Mouse (Mus musculus) layer of hippocampus, adult 2 months (tissue): ENCODE results near the gene Srcin1. TPM values are rescaled to one million over a fixed set of nuclear protein-coding genes. Genes with fewer than 3 reads are reported as not detected.

Experiments
- DNase-seq, 2 experiments: peaks; one replicate each; pipeline ENCODE4 v3.0.0; 2022; ENCODE audit warnings: low spot score in 2 of 2
- H3K27ac ChIP-seq: fragments of 200-600 bp; 2 replicates; pipeline ENCODE4 v1.8.1; 2022
- H3K4me3 ChIP-seq: fragments of 200-600 bp; 2 replicates; pipeline ENCODE4 v1.8.1; 2022; ENCODE audit warnings: mild to moderate bottlenecking
- CTCF ChIP-seq: fragments of 200-600 bp; conservative IDR thresholded peaks from 2 replicates; pipeline ENCODE4 v1.8.1; 2022; ENCODE audit warnings: antibody characterized with exemption, mild to moderate bottlenecking, moderate library complexity
- total RNA-seq, 2 experiments: library from RNA; stranded (reverse); gene quantifications; 2 replicates each; pipeline ENCODE4 v1.2.3; 2021

Srcin1 gene
- total RNA-seq, 2 experiments from 2014 or later, result 226 to 232 TPM

DNA sequence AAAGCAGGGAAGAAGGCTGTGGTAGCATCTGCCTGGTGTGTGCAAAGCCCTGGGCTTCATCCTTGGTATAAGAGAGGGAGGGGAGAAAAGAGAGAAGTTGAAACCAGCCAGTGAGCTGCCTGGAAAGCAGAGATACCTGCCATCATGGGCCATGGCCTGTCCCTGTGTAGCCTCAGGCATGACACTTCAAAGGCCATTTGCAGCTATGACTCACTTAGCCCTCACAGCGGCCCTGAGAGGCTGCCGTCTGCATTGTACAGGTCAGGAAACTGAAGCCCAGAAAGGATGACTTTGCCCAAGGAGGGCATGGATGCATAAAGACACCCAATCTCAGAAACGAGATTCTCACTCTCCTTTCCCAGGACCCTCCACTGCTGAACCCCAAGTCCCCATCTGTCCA, 13.4 kb downstream of the Srcin1 start:
- TF ChIP-seq CTCF, result no peak
- Histone ChIP-seq H3K4me3 (no peak overlapping the region), H3K27ac (peak overlapping the region; percentile 96)
- DNase-seq, result no peak

DNA sequence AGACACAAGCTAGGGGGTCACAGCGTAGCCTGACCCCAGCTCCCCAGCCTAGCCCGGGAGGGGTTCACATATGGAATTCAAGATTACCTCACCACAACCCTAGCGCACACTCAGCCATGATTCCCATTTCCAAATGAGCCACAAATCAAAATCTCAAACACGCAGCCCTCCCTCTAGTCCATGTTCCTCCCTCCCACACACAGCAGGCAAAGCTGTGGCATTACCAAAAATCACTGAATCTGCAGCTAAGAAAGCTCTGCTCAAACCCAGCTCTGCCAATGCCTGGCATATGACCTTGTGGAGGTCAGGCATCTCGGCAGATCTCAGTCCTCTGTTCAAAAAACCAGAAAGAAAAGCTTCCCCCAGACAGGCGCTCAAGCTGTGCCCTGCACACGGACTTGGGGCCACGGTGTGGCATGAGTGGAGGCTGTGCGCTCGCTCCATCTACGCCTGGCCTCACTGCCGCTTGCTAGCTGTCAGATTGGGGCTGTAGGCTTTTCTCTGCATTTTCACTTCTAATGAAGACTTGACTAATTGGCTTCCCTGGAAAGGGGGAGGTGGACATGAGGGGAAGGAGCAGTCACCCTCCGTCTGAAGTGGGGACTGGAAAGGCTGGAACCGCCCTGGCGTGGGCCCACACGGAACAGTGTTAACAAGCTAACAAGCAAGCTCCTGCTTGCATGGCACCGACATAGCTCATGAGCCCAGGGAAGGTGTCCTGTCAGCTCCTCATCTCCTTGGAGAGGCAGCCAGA, 15.6 kb downstream of the Srcin1 start:
- peak in 1 of 2 experiments; percentile 51 for DNase-seq
- TF ChIP-seq CTCF, result no peak
- Histone ChIP-seq H3K4me3 (peak overlapping the region; percentile 29; the same call in 1 of the 2 replicates), H3K27ac (peak overlapping the region; percentile 96)

DNA sequence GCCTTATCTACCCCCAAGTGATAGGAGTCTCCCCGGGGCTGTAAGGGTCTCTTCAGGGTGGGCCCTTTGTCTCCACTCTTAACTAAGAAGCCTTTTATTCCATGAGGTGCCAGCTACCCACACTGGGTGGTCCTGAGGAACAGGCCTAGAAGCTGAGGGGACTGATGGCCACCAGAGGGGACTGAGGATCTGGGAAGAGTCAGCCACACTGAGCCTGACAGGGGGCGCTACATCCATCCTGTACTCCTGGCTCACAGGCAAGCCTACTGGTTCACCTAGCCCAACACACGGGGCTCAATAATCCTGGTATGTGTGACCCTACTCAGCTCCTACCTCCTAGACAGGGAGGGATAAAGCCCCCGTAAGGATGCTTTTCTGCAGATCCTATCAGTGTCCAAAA, 16.4 kb downstream of the Srcin1 start:
- 0 out of 2 replicates have a peak overlapping the region, but pooled peaks have one; percentile 20 for H3K4me3 ChIP-seq
- peak; percentile 65 for TF ChIP-seq CTCF
- peak overlapping the region; percentile 96 for H3K27ac ChIP-seq
- DNase-seq, result no peak

DNA sequence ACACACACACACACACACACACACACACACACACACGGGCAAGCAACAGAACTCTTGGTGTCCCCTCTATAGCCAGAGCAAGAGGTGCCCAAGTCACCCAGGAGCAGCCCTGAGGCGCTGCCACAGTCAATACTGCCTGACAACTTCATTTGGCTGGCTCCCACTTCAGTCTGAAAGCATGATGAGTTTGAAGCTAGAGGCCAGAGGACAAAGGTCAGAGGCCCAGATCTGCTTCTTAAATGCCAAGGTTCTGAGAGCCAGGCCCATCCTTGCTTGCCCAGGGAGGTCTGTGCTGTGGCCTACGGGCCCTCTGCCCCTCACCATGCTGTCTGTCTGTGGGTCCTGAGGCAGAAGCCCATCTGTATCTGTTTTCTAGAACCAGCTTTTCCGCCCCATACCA, 18.1 kb downstream of the Srcin1 start:
- H3K27ac ChIP-seq, result peak overlapping the region; percentile 75
- no peak for TF ChIP-seq CTCF
- no peak for DNase-seq
- H3K4me3 ChIP-seq, result no peak overlapping the region

DNA sequence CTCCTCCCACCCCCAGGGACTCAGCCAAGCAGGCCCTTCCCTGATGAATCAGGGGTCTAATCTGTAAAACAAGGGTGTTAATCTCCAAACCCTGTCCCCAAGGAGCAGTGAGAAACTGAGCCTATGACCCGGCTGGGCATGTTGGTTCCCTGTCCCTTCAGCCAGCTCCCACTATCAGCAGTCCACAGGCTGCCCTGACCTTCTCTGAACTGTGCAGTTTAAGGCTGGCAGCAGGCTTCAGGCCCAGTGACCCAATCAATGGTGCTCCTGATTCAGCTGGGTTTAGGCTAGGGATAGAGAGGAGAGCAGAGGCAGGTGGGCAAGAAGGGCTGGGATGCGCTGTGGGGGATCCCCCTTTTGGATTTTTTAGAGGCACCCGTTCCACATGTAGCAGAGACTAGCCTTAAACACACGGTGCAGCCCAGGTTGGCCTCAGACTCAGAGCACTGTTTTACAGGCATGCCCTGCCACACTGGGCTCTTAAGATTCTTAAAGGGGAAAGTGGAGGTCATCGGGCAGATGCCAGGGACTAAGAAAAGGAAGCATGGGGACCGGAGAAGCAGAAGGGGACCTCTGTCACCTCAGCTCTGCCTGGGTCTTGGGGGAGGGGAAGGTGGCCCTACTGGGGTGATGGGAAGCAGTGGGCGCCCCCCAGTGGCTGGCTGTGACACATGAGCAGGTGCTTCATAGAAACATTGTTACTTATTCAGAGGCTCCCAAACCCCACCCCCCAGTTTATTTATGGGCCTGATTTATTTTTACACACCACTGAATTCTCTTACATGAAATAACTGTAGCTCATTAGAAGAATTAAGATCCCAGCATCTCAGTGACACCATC, 19.2 kb downstream of the Srcin1 start:
- peak overlapping the region; percentile 77; the same call in 1 of the 2 replicates for H3K27ac ChIP-seq

DNA sequence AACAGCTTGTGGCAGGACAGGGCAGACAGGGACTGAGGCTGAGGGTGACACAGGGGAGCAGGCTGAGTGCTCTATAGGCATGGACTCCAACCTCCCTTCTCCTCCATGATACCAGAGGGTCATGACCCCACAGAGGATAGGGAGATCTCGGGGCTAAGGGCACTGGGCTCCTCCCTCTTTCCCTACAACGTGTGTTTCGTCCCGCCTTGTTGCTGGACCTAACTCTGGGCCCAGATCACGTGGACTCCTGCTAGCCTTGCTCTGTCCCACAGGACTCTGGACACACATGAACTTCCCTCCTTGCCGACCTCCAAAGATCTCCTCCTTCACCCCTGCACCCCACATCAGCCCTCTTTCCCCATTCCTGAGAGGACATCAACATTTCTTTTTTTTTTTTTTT, 20.8 kb downstream of the Srcin1 start:
- DNase-seq, result no peak
- Histone ChIP-seq H3K4me3 (no peak overlapping the region), H3K27ac (no peak overlapping the region)
- no peak for TF ChIP-seq CTCF

More for the DNA sequence above, 19.2 kb downstream of the Srcin1 start:
- peak; percentile 93 for TF ChIP-seq CTCF
- peak; percentile 84 to 86 for DNase-seq
- H3K4me3 ChIP-seq, result no peak overlapping the region

DNA sequence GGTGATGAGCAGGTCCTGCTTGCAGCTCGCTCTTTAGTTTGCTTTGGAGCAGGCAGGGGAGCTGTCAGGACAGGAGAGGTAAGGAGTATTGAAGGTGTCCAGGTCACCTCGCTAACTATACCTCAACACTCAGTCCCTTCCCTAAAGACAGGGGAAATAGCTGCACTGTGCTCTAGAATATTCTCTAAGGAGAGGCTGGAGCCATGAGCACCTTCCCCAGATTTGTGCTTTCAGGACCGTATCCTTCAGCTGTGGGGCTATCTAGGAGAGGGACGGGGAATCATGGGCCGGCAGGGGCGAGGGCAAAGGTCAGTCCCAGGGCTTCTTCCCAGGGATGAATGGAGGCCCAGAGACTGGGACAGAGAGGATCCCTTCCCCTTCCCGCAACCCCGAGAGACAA, 23.8 kb downstream of the Srcin1 start:
- H3K4me3 ChIP-seq, result no peak overlapping the region
- no peak for TF ChIP-seq CTCF
- peak overlapping the region; percentile 39; the same call in 1 of the 2 replicates for H3K27ac ChIP-seq
- DNase-seq, result no peak

DNA sequence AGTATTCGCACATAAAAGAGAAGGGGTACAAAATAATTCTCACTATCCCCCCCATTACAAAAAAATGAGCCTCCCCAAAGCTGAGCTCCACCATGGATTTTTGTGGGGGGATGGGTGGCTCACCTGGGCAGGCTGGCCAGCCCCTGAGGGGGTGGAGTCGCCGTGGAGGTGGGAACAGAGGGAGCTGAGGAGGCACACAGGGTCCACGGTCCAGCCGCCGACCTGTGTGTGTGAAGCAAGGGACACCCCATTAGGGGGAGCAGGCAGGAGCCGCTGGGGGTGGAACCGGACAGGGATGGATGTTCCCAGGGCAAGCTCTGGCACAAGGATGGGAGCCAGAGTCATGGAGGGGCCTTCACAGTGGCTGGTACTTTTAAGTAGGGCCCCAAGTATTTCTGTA, 27.2 kb downstream of the Srcin1 start:
- Histone ChIP-seq H3K4me3 (no peak overlapping the region), H3K27ac (peak overlapping the region; percentile 93; the same call in 1 of the 2 replicates)
- DNase-seq, result no peak
- TF ChIP-seq CTCF, result no peak

DNA sequence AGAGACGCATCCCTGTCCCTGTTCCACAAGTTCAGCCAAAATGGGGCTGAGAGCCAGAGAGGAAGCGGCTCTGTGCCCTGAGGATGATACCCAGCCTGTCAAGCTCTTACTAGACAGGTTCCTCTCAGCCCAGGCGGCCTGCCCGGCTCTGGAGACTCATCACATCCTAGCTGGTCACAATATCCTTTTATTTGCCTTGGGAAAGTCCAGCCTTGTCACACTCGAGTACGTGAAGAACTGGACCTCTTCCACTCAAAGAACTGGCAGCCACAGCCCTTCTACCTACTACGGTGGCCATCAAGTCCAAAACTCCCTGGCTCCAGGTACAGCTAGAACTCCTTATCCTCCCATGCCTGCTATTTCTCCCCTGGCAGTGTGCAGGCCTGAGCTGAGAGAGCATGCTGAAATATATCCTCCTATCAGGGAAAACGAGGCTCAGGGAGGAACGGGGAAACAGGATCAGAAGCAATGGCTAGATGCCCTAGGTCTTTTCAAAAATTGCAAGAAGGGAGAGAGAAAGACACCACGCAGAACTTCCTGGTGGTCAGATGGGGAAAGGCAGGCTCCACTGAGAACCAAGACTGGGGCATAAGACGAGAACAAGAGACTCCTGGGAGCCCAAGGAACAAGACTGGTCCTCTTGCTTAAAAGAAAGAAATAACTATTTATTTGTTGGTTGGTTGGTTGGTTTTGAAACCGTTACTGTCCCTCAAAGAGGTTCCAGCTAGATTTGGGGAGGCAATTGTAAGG, 27.9 kb downstream of the Srcin1 start:
- no peak for DNase-seq
- peak; percentile 57 for TF ChIP-seq CTCF
- Histone ChIP-seq H3K4me3 (no peak overlapping the region), H3K27ac (peak overlapping the region; percentile 93)

DNA sequence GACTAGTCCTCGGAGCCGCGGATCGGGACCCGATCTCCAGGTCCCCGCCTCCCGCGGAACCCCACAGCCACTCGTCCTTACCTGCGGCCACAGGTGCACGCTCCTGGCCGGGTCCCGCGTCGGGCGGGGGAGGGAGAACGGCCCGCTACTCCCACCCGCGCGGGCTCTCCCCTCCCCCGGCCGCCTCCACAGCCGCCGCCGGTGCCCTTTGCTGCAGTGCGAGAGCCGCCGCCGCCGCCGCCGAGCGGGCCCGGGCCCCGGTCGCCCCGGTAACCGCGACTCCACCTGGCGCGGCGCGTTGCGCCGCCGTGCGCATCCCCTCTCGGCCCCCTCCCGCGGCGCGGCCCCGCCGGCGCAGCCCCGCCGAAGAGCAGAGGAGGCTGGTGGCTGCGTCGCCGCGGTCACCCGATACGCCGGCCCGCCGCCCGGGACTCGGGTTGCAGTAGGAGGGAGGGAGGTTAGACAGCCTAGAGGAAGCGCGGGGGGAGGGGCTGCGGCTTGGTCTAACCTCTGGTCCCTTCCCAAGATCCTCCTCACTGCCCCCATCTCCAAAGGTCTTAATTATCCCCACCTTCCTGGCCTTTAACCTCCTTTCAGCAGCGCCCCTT, 29.1 kb downstream of the Srcin1 start:
- peak in 1 of 2 experiments; percentile 52 for DNase-seq
- TF ChIP-seq CTCF, result no peak
- peak overlapping the region; percentile 67 for H3K4me3 ChIP-seq
- H3K27ac ChIP-seq, result peak overlapping the region; percentile 93

DNA sequence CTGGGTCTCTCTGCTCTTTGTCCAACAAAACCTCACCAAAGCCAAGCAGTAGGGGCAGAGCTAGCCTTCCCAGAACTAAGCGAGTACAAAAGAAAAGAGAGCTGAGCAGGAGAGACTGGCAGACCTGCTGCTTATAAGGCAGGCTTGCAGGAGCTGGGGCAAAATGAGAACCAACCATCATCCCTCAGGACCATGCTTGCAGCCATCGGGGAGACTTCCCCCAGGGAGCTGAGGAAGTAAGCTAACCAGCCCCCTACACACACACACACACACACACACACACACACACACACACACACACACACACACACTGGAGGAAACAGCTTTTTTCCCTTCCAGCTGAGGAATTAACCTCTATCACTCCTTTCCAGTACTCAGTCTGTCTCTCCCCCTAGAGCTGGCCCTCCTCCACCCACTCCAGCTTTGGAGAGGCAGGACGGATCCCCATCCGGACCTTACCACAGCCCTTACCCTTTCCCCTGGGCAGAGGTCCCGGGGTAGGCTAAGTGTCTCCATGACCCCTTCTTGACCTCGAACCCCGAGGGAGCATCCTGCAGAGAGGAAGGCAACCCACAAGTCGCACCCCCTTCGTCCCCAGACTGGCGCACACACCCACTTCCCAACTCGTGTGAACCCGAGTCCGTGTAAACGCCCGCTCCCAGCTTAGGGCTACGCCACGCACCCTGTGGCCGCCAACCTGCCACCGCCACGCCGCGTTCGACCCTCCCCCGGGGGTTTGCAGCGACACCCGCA, 30.0 kb downstream of the Srcin1 start:
- no peak for TF ChIP-seq CTCF

DNA sequence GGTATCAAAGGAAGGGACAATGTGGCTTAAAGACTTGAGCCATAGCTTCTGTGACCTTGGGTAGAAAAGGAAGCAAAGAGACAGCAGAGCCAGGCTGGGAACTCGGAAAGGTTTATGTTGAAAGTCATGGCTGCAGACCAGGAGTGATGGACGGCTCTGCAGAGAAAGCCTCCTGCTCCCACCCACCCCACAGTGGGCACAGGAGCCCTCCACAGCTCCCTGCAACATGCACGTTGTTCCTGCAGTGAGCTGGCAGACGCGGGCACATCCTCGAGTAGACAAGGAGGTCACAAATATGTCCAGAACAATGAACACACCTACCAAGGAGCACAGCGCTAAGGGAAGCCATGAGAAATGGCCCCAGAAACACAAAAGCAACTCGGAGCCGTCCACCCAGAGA, 32.1 kb downstream of the Srcin1 start:
- no peak for TF ChIP-seq CTCF
- DNase-seq, result no peak
- Histone ChIP-seq H3K27ac (peak overlapping the region; percentile 88), H3K4me3 (no peak overlapping the region; the same call in 1 of the 2 replicates)

More for the DNA sequence above, 30.0 kb downstream of the Srcin1 start:
- peak overlapping the region; percentile 93 for H3K27ac ChIP-seq
- DNase-seq, result no peak
- peak overlapping the region; percentile 67 for H3K4me3 ChIP-seq
